Mouse (Mus musculus) liver, embryonic 14 days (tissue): Measurements from ENCODE around the gene Ephx4. TPM values are rescaled to one million over a fixed set of nuclear protein-coding genes. Genes with fewer than 3 reads are reported as not detected.

Experiments used
- polyA plus RNA-seq: library from polyadenylated mRNA; depleted of rRNA; stranded (reverse); fragments of >200 nt; gene quantifications from 2 replicates; pipeline ENCODE4 v1.2.3, GENCODE M21; 2012; rRNA removed

The Ephx4 gene
- 0.03 and 0.06 TPM in 2 replicates for polyA plus RNA-seq

GRCm38 (mm10) chr5:107402436-107402835, at the start of gene Ephx4:
Gene Ephx4, plus strand, starts transcription at chr5:107402736.

GRCm38 (mm10) chr5:107431249-107431648, 28.7 kb downstream of the Ephx4 start, which contains the start of gene Lpcat2b:
Gene Lpcat2b, plus strand, starts transcription at chr5:107431549.

GRCm38 (mm10) chr5:107437464-107438281, 35.1 kb downstream of the Ephx4 start, which contains the start of gene Btbd8:
Gene Btbd8, plus strand, starts transcription at chr5:107437997.

Other genes with a start within 250 kb of the Ephx4 start
- gene Tgfbr3, start 113.1 kb upstream of the Ephx4 start, polyA plus RNA-seq = 3.8 and 4.6 TPM in 2 replicates
- 0.15 TPM in 2 replicates for gene Brdt, start 71.6 kb upstream of the Ephx4 start, polyA plus RNA-seq
- not detected in 2 replicates for gene Lpcat2b, start 28.8 kb downstream of the Ephx4 start, polyA plus RNA-seq
- gene Btbd8, start 35.3 kb downstream of the Ephx4 start, polyA plus RNA-seq = 1.2 and 1.3 TPM in 2 replicates
- 0.02 and 0.05 TPM in 2 replicates for gene Gm42669, start 104.9 kb downstream of the Ephx4 start, polyA plus RNA-seq
- 0.01 and 0.03 TPM in 2 replicates for gene 1700028K03Rik, start 132.0 kb downstream of the Ephx4 start, polyA plus RNA-seq
- gene Rpap2, start 194.6 kb downstream of the Ephx4 start, polyA plus RNA-seq = 3.0 and 3.1 TPM in 2 replicates
- gene Glmn, start 195.2 kb downstream of the Ephx4 start, polyA plus RNA-seq = 3.9 and 4.2 TPM in 2 replicates